Comparison of ENCODE assay signal across 23 mouse cellular contexts in the genomic region with DNA sequence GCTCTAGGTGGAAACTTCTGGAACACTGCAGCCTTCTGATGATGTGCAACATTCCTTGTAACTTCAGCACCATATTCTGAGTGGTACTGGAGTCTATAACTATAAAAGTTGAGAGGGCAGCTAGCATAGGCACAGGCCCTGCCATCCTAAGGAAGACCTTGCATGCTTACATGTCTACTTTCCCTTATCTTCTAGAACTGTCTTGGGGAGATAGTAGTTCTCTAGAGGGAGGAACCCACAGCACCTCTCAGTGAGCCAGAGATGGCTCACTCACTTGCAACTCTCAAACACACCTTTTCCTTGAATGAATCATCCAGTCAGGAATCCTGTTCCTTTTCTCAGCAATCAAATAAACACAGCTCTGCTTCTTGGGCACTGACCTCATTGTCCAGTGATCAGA.
"Had no signal": no experiment of that assay in that cellular context is flagged by ENCODE, and none has a peak within 500 bp of the region (broad histone marks: within the 10 kb centered on the region; RNA-seq: fewer than 3 reads in every experiment).

No protein-coding gene starts in this region.

- H3K4me3 ChIP-seq: intestine, embryonic 15.5 days; kidney, embryonic 15.5 days; limb, embryonic 12.5 days; limb, embryonic 15.5 days; midbrain, embryonic 10.5 days; midbrain, embryonic 13.5 days; myocyte; neural tube, embryonic 13.5 days had no signal

- H3K4me2 ChIP-seq: intestine, embryonic 15.5 days; kidney, embryonic 15.5 days; limb, embryonic 12.5 days; limb, embryonic 15.5 days; midbrain, embryonic 13.5 days; neural tube, embryonic 13.5 days had no signal

- H3K9me3 ChIP-seq: intestine, embryonic 15.5 days; kidney, embryonic 15.5 days; limb, embryonic 12.5 days; limb, embryonic 15.5 days; midbrain, embryonic 10.5 days; midbrain, embryonic 13.5 days; neural tube, embryonic 13.5 days had no signal

- DNase-seq: kidney, adult 11 months; kidney, adult 8-10 months; kidney, postnatal 10 days; kidney, postnatal 36 days; left cerebral cortex, postnatal 4 days; lung, adult 2 months; lung, postnatal 14 days; lung, postnatal 4 days; retina, postnatal 1 day; right cerebral cortex, postnatal 4 days; thymus, adult 2 months; thymus, postnatal 14 days; thymus, postnatal 4 days had no signal

- ATAC-seq: intestine, embryonic 15.5 days; midbrain, embryonic 13.5 days; midbrain, embryonic 16.5 days had no signal

- H3K27me3 ChIP-seq: intestine, embryonic 15.5 days; kidney, embryonic 15.5 days; limb, embryonic 12.5 days; limb, embryonic 15.5 days; midbrain, embryonic 13.5 days; neural tube, embryonic 13.5 days had no signal

- H3K4me1 ChIP-seq: intestine, embryonic 15.5 days; kidney, embryonic 15.5 days; limb, embryonic 12.5 days; limb, embryonic 15.5 days; midbrain, embryonic 10.5 days; midbrain, embryonic 13.5 days; neural tube, embryonic 13.5 days had no signal

- H3K36me3 ChIP-seq: intestine, embryonic 15.5 days; kidney, embryonic 15.5 days; limb, embryonic 12.5 days; limb, embryonic 15.5 days; midbrain, embryonic 10.5 days; midbrain, embryonic 13.5 days; neural tube, embryonic 13.5 days had no signal

- H3K9ac ChIP-seq: intestine, embryonic 15.5 days; kidney, embryonic 15.5 days; limb, embryonic 12.5 days; limb, embryonic 15.5 days; midbrain, embryonic 13.5 days; neural tube, embryonic 13.5 days had no signal

- H3K27ac ChIP-seq: intestine, embryonic 15.5 days; kidney, embryonic 15.5 days; limb, embryonic 12.5 days; limb, embryonic 15.5 days; midbrain, embryonic 10.5 days; midbrain, embryonic 13.5 days; neural tube, embryonic 13.5 days; stomach, postnatal 0 days had no signal
